Mouse (Mus musculus) right cerebral cortex, postnatal 14 days (tissue): ENCODE measurements around the gene Pnma5.
"Not testable (repeated sequence)": the region's sequence is repeated elsewhere in the genome, so short reads cannot be mapped to it uniquely, and the experiment has no call there.

Source experiments
- DNase-seq: peaks from one replicate; pipeline ENCODE4 v3.0.0; 2022

The Pnma5 gene

GRCm38 (mm10) chrX:73037003-73037402 lies at the start of gene Pnma5:
Gene Pnma5, minus strand, starts transcription at chrX:73037103.
- no peak for DNase-seq

GRCm38 (mm10) chrX:73082267-73083055 lies 45.6 kb upstream of the Pnma5 start, which contains the start of gene Xlr4a:
Gene Xlr4a, minus strand, starts transcription at chrX:73082478.
- DNase-seq: not testable (repeated sequence)

GRCm38 (mm10) chrX:73066765-73067312 lies 29.9 kb upstream of the Pnma5 start:
- not testable (repeated sequence) for DNase-seq

- DNase-seq: no peak
Observed at GRCm38 (mm10) chrX:73064415-73064793, 27.5 kb upstream of the Pnma5 start, which contains the start of gene Pnma3. Gene Pnma3, plus strand, starts transcription at chrX:73064787.

- DNase-seq: peak; percentile 47
Observed at GRCm38 (mm10) chrX:73063512-73064414, 26.9 kb upstream of the Pnma5 start.

GRCm38 (mm10) chrX:73062323-73062722 lies 25.4 kb upstream of the Pnma5 start:
- no peak for DNase-seq

- no peak for DNase-seq
Observed at GRCm38 (mm10) chrX:73061528-73061927, 24.6 kb upstream of the Pnma5 start.

GRCm38 (mm10) chrX:73053860-73054563 lies 17.1 kb upstream of the Pnma5 start:
- DNase-seq: peak; percentile 95

GRCm38 (mm10) chrX:73039666-73040065 lies 2.8 kb upstream of the Pnma5 start:
- no peak for DNase-seq

GRCm38 (mm10) chrX:73038831-73039230 lies 1.9 kb upstream of the Pnma5 start:
- no peak for DNase-seq

- DNase-seq: no peak
Observed at GRCm38 (mm10) chrX:73012846-73013245, 24.1 kb downstream of the Pnma5 start.

- DNase-seq: peak; percentile 88
Observed at GRCm38 (mm10) chrX:73007597-73008479, 29.1 kb downstream of the Pnma5 start.

GRCm38 (mm10) chrX:73005678-73006077 lies 31.2 kb downstream of the Pnma5 start:
- DNase-seq: no peak

- DNase-seq: no peak
Observed at GRCm38 (mm10) chrX:73003110-73003509, 33.8 kb downstream of the Pnma5 start.

- DNase-seq: no peak
Observed at GRCm38 (mm10) chrX:72995542-72995941, 41.4 kb downstream of the Pnma5 start.

GRCm38 (mm10) chrX:72992291-72992919 lies 44.5 kb downstream of the Pnma5 start:
- DNase-seq: no peak

GRCm38 (mm10) chrX:72990581-72990980 lies 46.3 kb downstream of the Pnma5 start:
- no peak for DNase-seq

GRCm38 (mm10) chrX:72988431-72988830 lies 48.5 kb downstream of the Pnma5 start:
- DNase-seq: no peak

- no peak for DNase-seq
Observed at GRCm38 (mm10) chrX:72987520-72987905, 49.4 kb downstream of the Pnma5 start.

GRCm38 (mm10) chrX:72986841-72987519 lies 49.9 kb downstream of the Pnma5 start, which contains the start of gene Zfp185:
Gene Zfp185, plus strand, starts transcription at chrX:72987339.
- DNase-seq: peak; percentile 10
